Mouse (Mus musculus) embryonic fibroblast, embryonic 13.5 days (primary cell): Measurements from ENCODE around the gene Mob3b.

Source experiments
- CTCF ChIP-seq: IDR thresholded peaks from 2 replicates; pipeline ENCODE4 v1.5.1; 2011; ENCODE audit warnings: mild to moderate bottlenecking, control low read depth, low read length, moderate library complexity, borderline replicate concordance; ENCODE audit not compliant: insufficient read depth
- POLR2A ChIP-seq: IDR thresholded peaks from 2 replicates; pipeline ENCODE4 v1.6.1; 2011; ENCODE audit warnings: low read depth, mild to moderate bottlenecking, control low read depth, low read length, moderate library complexity

GRCm38 (mm10) chr4:34987568-34987967 is 169.7 kb downstream of the Mob3b start:
- no peak for TF ChIP-seq POLR2A
- TF ChIP-seq CTCF = no peak
